Mouse (Mus musculus) heart, embryonic 13.5 days (tissue): ENCODE results near the gene Ankrd31. TPM values are rescaled to one million over a fixed set of nuclear protein-coding genes. Genes with fewer than 3 reads are reported as not detected.
"Not testable (repeated sequence)": the region's sequence is repeated elsewhere in the genome, so short reads cannot be mapped to it uniquely, and the experiment has no call there.

ENCODE experiments used
- ATAC-seq: fragments of 200-750 bp; cut with Nextera tagmentation; 2 replicates; pipeline ENCODE4 v1.8.0; 2017; ENCODE audit warnings: moderate TSS enrichment; ENCODE audit not compliant: insufficient number of reproducible peaks, low FRiP score, low TSS enrichment; ENCODE audit errors: extremely low read depth
- H3K27ac ChIP-seq: fragments of 300-500 bp; sonication (generic); replicated peaks from 2 replicates; pipeline ENCODE4 v1.5.1; 2015; ENCODE audit warnings: moderate library complexity, mild to moderate bottlenecking, inconsistent platforms
- H3K27me3 ChIP-seq: fragments of 300-500 bp; sonication (generic); replicated peaks from 2 replicates; pipeline ENCODE4 v1.6.1; 2015; ENCODE audit warnings: mild to moderate bottlenecking, inconsistent platforms
- H3K36me3 ChIP-seq: fragments of 300-500 bp; sonication (generic); 2 replicates; pipeline ENCODE4 v1.6.1; 2015; ENCODE audit warnings: mild to moderate bottlenecking, inconsistent platforms
- H3K4me1 ChIP-seq: fragments of 300-500 bp; sonication (generic); 2 replicates; pipeline ENCODE4 v1.6.1; 2015; ENCODE audit warnings: inconsistent platforms
- H3K4me2 ChIP-seq: fragments of 300-500 bp; sonication (generic); 2 replicates; pipeline ENCODE4 v1.6.1; 2015; ENCODE audit warnings: inconsistent platforms, mild to moderate bottlenecking, moderate library complexity
- H3K4me3 ChIP-seq: fragments of 300-500 bp; sonication (generic); 2 replicates; pipeline ENCODE4 v1.5.1; 2015; ENCODE audit warnings: moderate library complexity, mild to moderate bottlenecking, inconsistent platforms
- H3K9ac ChIP-seq: fragments of 300-500 bp; sonication (generic); 2 replicates; pipeline ENCODE4 v1.6.1; 2015; ENCODE audit warnings: inconsistent platforms, mild to moderate bottlenecking, moderate library complexity
- H3K9me3 ChIP-seq: fragments of 300-500 bp; sonication (generic); 2 replicates; pipeline ENCODE4 v1.6.1; 2016; ENCODE audit warnings: inconsistent platforms
- WGBS: fragments of 180-500 bp; shearing (Covaris S2); methylation state at CpG from one replicate; pipeline ENCODE4 v1.1.7; 2015; ENCODE audit warnings: mixed read lengths; 5-methylcytosine and 5-hydroxymethylcytosine counted together
- polyA plus RNA-seq: library from polyadenylated mRNA; unstranded; fragments of >200 nt; fragmentation: Nextera tagmentation; extraction: Ambion mirVana; gene quantifications from 2 replicates; pipeline ENCODE4 v1.2.1, GENCODE M21; 2015

Ankrd31 gene
- polyA plus RNA-seq, 1 experiment from 2014 or later: not detected

GRCm38 (mm10) chr13:96859161-96859560 lies 111.1 kb downstream of the Ankrd31 start:
- WGBS: 90% methylated on average over 3 of the region's 3 CpGs
- Histone ChIP-seq H3K27ac (no peak overlapping the region), H3K36me3 (no peaks in the 10 kb centered on the region), H3K9me3 (no peaks in the 10 kb centered on the region), H3K4me2 (no peak overlapping the region), H3K4me3 (no peak overlapping the region), H3K9ac (no peak overlapping the region), H3K27me3 (no peaks in the 10 kb centered on the region), H3K4me1 (no peaks in the 10 kb centered on the region)
- no peak for ATAC-seq

GRCm38 (mm10) chr13:96870742-96871141 lies 122.7 kb downstream of the Ankrd31 start:
- Histone ChIP-seq H3K4me1 (no peaks in the 10 kb centered on the region), H3K9ac (no peak overlapping the region), H3K4me2 (no peak overlapping the region), H3K9me3 (no peaks in the 10 kb centered on the region), H3K27ac (no peak overlapping the region), H3K36me3 (no peaks in the 10 kb centered on the region), H3K4me3 (no peak overlapping the region), H3K27me3 (no peaks in the 10 kb centered on the region)
- ATAC-seq: no peak
- 62% methylated on average over 4 of the region's 4 CpGs for WGBS

- Histone ChIP-seq H3K36me3 (no peaks in the 10 kb centered on the region), H3K4me3 (no peak overlapping the region), H3K9ac (no peak overlapping the region), H3K4me2 (no peak overlapping the region), H3K27ac (no peak overlapping the region), H3K27me3 (no peaks in the 10 kb centered on the region), H3K9me3 (no peaks in the 10 kb centered on the region), H3K4me1 (no peaks in the 10 kb centered on the region)
- ATAC-seq: no peak
Observed at GRCm38 (mm10) chr13:96874071-96874470, 126.0 kb downstream of the Ankrd31 start.

- Histone ChIP-seq H3K9ac (no peak overlapping the region), H3K4me2 (no peak overlapping the region), H3K4me1 (no peaks in the 10 kb centered on the region), H3K9me3 (no peaks in the 10 kb centered on the region), H3K4me3 (no peak overlapping the region), H3K27ac (no peak overlapping the region), H3K27me3 (no peaks in the 10 kb centered on the region), H3K36me3 (no peaks in the 10 kb centered on the region)
- ATAC-seq: no peak
- 71% methylated on average over 12 of the region's 12 CpGs for WGBS
Observed at GRCm38 (mm10) chr13:96878220-96879057, 130.4 kb downstream of the Ankrd31 start.

- no peak overlapping the region for H3K9ac ChIP-seq
- H3K4me2 ChIP-seq: no peak overlapping the region
- H3K4me3 ChIP-seq: no peak overlapping the region
- no peak for ATAC-seq
- H3K27me3 ChIP-seq: no peaks in the 10 kb centered on the region
- no peaks in the 10 kb centered on the region for H3K36me3 ChIP-seq
- H3K9me3 ChIP-seq: no peaks in the 10 kb centered on the region
- H3K27ac ChIP-seq: no peak overlapping the region
- no peaks in the 10 kb centered on the region for H3K4me1 ChIP-seq
- 36% methylated on average over 1 of the region's 1 CpGs for WGBS
Observed at GRCm38 (mm10) chr13:96884534-96884933, 136.5 kb downstream of the Ankrd31 start.

GRCm38 (mm10) chr13:96889985-96890384 lies 141.9 kb downstream of the Ankrd31 start:
- no peak for ATAC-seq
- 42% methylated on average over 2 of the region's 2 CpGs for WGBS
- H3K4me3 ChIP-seq: no peak overlapping the region
- H3K9ac ChIP-seq: no peak overlapping the region
- no peak overlapping the region for H3K4me2 ChIP-seq
- H3K9me3 ChIP-seq: no peaks in the 10 kb centered on the region
- no peaks in the 10 kb centered on the region for H3K4me1 ChIP-seq
- no peaks in the 10 kb centered on the region for H3K27me3 ChIP-seq
- no peak overlapping the region for H3K27ac ChIP-seq
- H3K36me3 ChIP-seq: no peaks in the 10 kb centered on the region

GRCm38 (mm10) chr13:96895144-96895543 lies 147.1 kb downstream of the Ankrd31 start:
- ATAC-seq: no peak
- Histone ChIP-seq H3K9me3 (no peaks in the 10 kb centered on the region), H3K36me3 (no peaks in the 10 kb centered on the region), H3K4me3 (no peak overlapping the region), H3K27me3 (no peaks in the 10 kb centered on the region), H3K27ac (no peak overlapping the region), H3K4me1 (no peaks in the 10 kb centered on the region), H3K4me2 (no peak overlapping the region), H3K9ac (no peak overlapping the region)
- WGBS: 56% methylated on average over 2 of the region's 2 CpGs

- no peaks in the 10 kb centered on the region for H3K36me3 ChIP-seq
- H3K9me3 ChIP-seq: no peaks in the 10 kb centered on the region
- no peaks in the 10 kb centered on the region for H3K27me3 ChIP-seq
- ATAC-seq: no peak
- H3K27ac ChIP-seq: no peak overlapping the region
- 50% methylated on average over 3 of the region's 3 CpGs for WGBS
- H3K4me1 ChIP-seq: no peaks in the 10 kb centered on the region
- no peak overlapping the region for H3K4me3 ChIP-seq
- no peak overlapping the region for H3K4me2 ChIP-seq
- H3K9ac ChIP-seq: no peak overlapping the region
Observed at GRCm38 (mm10) chr13:96906717-96907116, 158.6 kb downstream of the Ankrd31 start.

GRCm38 (mm10) chr13:96911202-96911601 lies 163.1 kb downstream of the Ankrd31 start:
- Histone ChIP-seq H3K4me3 (no peak overlapping the region), H3K27me3 (no peaks in the 10 kb centered on the region), H3K9me3 (no peaks in the 10 kb centered on the region), H3K9ac (no peak overlapping the region), H3K27ac (no peak overlapping the region), H3K4me1 (no peaks in the 10 kb centered on the region), H3K36me3 (no peaks in the 10 kb centered on the region), H3K4me2 (no peak overlapping the region)
- WGBS: 73% methylated on average over 3 of the region's 3 CpGs
- no peak for ATAC-seq

GRCm38 (mm10) chr13:96923134-96923533 lies 175.1 kb downstream of the Ankrd31 start:
- not testable (repeated sequence) for H3K27ac ChIP-seq, H3K9me3 ChIP-seq, H3K4me3 ChIP-seq, H3K9ac ChIP-seq, H3K4me1 ChIP-seq, ATAC-seq, H3K4me2 ChIP-seq, H3K36me3 ChIP-seq
- 93% methylated on average over 4 of the region's 4 CpGs for WGBS
- peaks cover 30% of the 10 kb centered on the region for H3K27me3 ChIP-seq

- H3K36me3 ChIP-seq: no peaks in the 10 kb centered on the region
- H3K4me3 ChIP-seq: peak within 1 kb of the TSS; percentile 78
- peaks cover 30% of the 10 kb centered on the region for H3K27me3 ChIP-seq
- H3K9me3 ChIP-seq: no peaks in the 10 kb centered on the region
- WGBS: 9% methylated on average over 56 of the region's 56 CpGs
- peak within 1 kb of the TSS; percentile 85 for H3K9ac ChIP-seq
- H3K4me1 ChIP-seq: no peaks in the 10 kb centered on the region
- peak within 1 kb of the TSS; percentile 96 for H3K4me2 ChIP-seq
- no peak; the same call in 1 of the 2 replicates for ATAC-seq
- no peak within 1 kb of the TSS for H3K27ac ChIP-seq
Observed at GRCm38 (mm10) chr13:96923999-96924961, 176.2 kb downstream of the Ankrd31 start, which contains the start of gene Gcnt4. Gene Gcnt4 (plus strand): TSS chr13:96924689.
